Mouse (Mus musculus): ENCODE data around the gene Fam186b. TPM values are rescaled to one million over a fixed set of nuclear protein-coding genes. Genes with fewer than 3 reads are reported as not detected.
"Not testable (repeated sequence)": the region's sequence is repeated elsewhere in the genome, so short reads cannot be mapped to it uniquely, and the experiment has no call there.

Gene Fam186b
- total RNA-seq, 2 experiments from 2014 or later: 1.4 to 1.5 TPM

DNA sequence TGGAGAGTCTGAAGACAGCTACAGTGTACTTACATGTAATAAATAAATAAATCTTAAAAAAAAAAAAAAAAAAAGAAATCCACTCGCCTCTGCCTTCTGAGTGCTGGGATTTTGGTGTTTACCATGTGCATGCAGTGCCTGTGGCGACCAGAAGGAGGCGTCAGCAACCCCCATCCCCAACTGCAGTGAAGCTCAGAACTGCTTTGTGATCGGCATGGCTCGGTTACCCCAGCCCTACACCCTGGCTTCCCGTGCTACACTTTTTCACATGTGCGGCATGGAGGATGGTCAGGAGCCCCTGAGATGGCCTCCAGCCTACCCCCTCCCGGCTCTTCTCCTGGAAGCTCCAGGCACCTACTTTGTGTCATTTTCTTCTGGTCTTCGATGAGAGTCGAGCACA, 12.2 kb downstream of the Fam186b start:
- intact Hi-C loops (cut with DNase I): no loop called here
- no peak for DNase-seq (ENCODE audit: extremely low spot score in 1 of 2, low spot score in 2 of 2)

DNA sequence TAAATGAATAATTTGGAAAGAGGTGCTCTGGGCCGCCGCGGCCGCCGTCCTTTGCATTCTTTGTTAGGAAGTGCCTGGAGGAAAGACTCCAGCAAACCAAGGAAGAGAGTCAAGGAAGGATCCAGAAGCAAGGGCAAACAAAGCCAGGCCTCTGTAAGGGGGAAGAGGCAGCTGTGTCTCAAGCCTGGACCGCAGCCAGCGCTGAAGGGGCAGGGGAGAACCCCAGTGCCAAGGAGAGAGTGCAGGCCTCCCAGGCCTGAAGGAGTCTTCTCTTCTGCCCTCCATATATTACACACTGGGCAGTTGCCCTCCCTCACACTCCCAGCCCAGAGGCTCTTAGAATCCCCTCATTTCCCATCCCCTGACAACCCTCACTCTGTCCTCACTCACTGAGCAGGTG, 17.4 kb downstream of the Fam186b start:
- no peak for DNase-seq (ENCODE audit: extremely low spot score in 1 of 2, low spot score in 2 of 2)
- intact Hi-C loops (cut with DNase I): no loop called here

DNA sequence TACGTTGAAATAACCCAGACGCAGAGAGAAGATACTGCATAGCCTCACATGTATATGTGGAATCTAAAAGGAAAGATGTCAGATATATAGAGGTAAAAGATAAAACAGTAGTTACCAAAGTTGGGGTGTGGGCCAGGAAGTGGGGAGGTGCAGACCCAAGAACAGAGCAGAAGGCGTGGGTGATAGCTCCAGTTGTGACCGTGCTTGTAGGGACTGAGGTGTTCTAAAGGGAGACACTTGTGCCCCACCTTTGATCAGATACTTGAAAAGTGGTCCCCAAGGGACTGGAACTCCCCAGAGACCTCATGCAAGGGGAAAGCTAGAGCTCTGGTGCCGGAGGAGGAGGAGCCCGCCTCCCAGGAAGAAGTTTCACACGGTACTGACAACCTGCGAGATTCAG, 19.6 kb downstream of the Fam186b start:
- intact Hi-C loops (cut with DNase I): no loop called here
- DNase-seq (ENCODE audit: extremely low spot score in 1 of 2, low spot score in 2 of 2): no peak

DNA sequence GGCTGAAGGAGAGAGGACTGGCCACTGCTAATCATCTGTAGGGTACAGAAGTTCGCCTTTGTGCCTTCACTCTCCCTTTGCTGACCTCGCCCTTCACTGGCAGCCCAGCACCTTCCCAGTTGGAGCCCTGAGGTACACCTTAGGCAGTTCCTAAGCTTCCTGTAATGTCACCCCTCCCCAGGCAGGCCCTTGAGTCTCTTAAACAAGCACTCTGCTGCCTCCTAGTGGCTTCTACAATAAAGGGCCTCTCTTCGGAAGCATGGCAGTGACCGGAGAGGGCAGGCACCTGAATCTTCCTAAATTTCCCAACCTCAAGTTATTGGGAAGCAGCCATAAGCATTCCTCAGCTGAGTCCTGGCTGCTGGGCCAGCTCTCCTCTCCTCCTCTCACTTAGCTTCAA, 30.0 kb downstream of the Fam186b start:
- peak; percentile 67 to 78 for DNase-seq (ENCODE audit: extremely low spot score in 1 of 2, low spot score in 2 of 2)
- intact Hi-C loops (cut with DNase I): no loop called here

DNA sequence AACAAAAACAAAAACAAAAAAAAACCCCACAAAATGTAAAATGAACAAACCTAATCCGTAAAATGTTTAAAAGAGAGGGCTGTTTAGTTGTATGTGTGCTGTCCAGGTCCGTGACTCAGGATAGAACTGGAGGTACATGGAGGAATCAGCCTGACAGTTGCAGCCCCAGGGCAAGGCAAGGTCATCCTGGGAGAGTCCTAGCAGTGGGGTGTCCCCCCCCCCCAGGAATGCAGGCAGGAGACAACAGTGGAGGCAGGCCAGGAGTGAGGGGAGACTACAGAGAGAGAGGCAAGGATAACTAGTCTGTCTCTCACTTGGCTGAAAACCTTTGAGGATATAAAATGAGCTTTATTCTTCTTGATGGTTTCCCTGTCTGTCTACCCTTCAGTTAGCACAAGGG, 31.3 kb downstream of the Fam186b start:
- intact Hi-C loops (cut with DNase I): no loop called here
- DNase-seq (ENCODE audit: extremely low spot score in 1 of 2, low spot score in 2 of 2): no peak

DNA sequence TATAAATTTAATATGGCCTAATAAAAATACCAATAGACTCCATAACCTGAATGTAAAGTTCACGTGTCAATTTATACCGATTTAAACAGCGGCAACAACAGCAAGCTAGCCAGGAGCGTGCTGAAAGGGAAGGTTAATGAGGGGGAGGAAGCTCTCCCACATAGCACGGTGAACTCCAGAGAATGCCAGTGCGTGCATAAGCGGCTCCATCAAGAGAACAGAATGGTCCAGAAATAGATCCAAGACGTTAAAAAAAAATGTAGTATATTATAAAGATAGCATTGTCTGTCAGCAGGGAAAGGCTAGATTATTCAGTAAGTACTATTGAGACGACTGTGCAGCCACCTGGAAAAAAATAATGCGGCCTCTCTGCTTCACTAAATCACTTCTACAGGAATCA, 33.0 kb downstream of the Fam186b start:
- DNase-seq (ENCODE audit: extremely low spot score in 1 of 2, low spot score in 2 of 2): no peak
- intact Hi-C loops (cut with DNase I): no loop called here

DNA sequence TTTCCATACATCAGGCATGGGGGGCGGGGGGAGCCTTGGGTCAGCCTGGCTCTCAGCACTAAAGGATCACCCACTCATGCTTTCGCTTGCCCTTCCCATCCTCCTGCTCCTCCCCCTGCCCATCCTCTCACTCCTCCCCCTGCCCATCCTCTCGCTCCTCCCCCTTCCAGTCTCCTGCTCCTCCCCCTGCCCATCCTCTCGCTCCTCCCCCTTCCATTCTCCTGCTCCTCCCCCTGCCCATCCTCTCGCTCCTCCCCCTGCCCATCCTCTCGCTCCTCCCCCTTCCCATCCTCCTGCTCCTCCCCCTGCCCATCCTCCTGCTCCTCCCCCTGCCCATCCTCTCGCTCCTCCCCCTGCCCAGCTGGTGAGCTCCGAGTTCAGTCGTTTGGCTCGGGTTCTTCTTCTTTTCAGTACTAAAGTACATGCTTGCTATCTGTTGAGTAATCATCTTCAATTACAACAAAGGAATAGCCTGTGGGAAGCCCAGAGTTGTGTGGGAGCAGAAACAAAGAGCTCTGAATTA, 35.9 kb downstream of the Fam186b start:
- intact Hi-C loops (cut with DNase I): no loop called here
- peak; percentile 46 to 80 for DNase-seq (ENCODE audit: extremely low spot score in 1 of 2, low spot score in 2 of 2)

DNA sequence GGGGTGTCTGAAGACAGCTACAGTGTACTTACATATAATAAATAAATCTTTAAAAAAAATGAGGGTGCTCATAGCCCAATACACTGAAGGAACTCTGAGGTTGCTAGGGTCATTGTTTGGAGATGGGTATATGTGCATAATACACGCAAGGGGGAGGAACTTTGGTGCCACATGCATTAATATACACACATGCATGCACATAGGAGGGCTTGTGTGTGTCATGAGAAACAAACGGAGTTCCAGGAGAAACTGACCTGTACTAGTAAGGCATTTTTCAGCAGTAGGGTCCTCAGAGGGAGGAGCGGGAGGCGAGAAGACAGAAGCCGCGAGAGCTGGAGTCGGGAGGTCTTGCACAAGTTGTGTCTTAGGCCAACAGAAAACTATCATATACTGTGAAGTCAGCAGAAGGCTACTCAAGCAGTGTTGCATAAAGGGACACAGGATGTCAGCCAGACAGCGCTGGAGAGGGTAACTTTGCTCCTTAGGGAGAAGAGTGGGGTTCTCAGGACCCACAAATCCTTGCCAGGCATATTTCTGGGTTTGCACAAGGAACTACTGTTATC, 36.4 kb downstream of the Fam186b start:
- intact Hi-C loops (cut with DNase I): no loop called here
- no peak for DNase-seq (ENCODE audit: extremely low spot score in 1 of 2, low spot score in 2 of 2)

DNA sequence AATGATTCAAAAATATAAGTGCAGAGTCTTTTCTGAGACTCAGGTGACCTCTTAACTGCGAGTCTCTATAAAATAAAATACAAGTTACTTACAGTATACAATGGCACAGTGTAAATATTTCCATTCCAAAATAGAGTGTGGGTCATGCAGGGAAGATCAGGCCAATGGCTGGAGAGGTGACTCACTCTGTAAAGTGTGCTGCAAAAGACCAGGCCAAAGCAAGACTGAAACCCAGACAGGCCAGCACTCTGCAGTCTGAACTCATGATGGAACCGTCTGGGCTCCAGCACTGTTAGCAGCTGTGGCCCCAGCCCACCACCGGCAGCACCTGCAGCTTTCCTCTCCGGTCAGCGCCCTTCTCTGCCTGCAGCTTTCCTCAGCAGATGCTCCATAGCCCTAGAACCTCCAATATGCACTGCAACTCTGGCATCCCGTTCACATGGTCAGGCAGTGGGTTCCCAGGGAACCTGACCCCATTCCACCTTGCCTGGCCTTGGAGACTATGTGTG, 40.4 kb downstream of the Fam186b start:
- intact Hi-C loops (cut with DNase I): no loop called here
- DNase-seq (ENCODE audit: extremely low spot score in 1 of 2, low spot score in 2 of 2): no peak

DNA sequence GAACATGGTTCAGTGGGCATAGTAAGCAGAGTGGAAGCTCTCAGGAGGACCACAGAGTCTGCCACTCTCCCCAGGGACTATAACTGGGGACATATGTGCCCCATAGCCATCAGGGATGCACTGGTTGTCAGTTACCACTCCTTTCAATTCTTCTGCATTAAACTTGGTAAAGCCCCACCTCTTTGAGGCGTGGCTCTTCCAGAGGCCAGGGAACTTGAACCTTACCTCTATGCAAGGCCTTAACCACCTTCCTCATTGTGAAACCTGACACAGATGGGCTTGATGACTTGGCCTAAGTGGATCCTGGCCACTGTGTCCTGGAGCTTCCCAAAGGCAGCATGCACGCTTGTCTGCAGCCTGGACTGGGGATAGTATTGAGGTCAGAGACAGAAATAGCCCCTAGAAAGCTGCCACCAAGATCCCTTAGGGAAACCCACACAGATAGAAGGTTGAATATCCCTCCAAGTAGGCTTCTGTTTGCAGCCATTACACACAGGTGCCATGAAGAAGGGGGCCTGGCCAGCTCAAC, 41.1 kb downstream of the Fam186b start:
- intact Hi-C loops (cut with DNase I): no loop called here
- DNase-seq (ENCODE audit: extremely low spot score in 1 of 2, low spot score in 2 of 2): no peak

DNA sequence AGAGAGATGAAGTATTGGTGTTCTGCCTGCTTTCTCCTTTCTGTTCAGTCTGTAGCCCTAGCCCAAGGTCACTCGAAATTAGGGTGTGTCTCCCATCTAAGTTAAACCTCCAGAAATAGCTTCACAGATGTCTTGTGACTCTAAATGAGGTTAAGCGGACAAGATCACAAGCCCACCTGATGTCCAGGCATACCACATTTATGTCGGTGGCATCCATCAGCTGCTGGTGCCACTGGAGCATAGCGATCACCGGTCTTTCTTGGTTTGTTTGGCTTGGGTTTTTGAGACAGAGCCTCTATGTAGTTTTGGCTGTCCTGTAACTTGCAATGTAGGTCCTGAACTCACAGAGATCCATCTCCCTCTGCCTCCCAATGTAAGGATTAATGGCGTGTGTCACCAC, 41.9 kb downstream of the Fam186b start:
- intact Hi-C loops (cut with DNase I): no loop called here
- no peak for DNase-seq (ENCODE audit: extremely low spot score in 1 of 2, low spot score in 2 of 2)

DNA sequence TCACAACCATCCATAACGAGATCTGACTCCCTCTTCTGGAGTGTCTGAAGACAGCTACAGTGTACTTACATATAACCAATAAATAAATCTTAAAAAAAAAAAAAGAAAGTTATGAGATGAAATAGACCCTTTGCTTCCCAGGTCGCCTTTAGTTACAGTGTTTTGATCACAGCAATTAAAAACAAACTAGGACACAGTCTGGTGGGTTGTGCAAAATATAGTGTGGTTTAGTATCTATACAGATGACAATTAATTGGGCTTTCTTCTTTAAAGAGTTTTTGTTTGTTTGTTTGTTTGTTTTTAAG, 42.6 kb downstream of the Fam186b start:
- intact Hi-C loops (cut with DNase I); DNase-seq (ENCODE audit: extremely low spot score in 1 of 2, low spot score in 2 of 2): not testable (repeated sequence)

DNA sequence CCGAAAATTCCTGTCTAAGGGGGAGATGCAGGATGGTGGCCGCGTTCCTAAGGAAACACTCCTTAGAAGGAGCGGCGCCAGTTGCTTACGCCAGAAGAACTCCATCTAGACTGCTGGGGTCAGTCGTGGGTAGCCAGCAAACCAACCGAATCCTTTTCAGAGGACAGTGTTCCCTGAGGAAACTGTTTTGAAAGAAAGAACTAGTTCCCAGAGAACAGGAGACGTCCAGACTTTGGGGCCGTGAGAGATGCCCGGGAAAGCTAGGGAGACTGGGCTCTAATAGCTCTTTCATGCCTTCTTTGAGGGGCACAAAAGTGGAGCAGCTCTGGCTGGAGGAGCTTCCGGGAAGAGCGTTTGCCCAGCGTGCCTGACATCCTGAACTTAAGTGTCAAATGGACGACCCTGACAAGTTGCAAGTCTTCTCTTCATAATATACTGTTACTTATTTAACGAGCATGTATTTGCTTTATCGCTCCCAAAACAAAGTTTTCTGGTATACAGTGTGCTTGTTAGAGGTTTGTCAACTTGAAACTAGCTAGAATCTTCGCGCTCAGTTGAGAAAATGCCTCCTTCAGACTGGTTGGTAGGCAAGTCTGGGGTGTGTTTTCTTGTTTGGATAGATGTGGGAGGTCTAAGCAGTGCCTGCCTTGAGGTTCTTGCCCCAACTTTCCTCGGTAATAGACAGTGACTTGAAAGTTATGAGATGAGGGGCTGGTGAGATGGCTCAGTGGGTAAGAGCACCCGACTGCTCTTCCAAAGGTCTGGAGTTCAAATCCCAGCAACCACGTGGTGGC, 43.1 kb downstream of the Fam186b start:
- peak in 1 of 2 experiments; percentile 80 for DNase-seq (ENCODE audit: extremely low spot score in 1 of 2, low spot score in 2 of 2)
- intact Hi-C loops (cut with DNase I): no loop called here

DNA sequence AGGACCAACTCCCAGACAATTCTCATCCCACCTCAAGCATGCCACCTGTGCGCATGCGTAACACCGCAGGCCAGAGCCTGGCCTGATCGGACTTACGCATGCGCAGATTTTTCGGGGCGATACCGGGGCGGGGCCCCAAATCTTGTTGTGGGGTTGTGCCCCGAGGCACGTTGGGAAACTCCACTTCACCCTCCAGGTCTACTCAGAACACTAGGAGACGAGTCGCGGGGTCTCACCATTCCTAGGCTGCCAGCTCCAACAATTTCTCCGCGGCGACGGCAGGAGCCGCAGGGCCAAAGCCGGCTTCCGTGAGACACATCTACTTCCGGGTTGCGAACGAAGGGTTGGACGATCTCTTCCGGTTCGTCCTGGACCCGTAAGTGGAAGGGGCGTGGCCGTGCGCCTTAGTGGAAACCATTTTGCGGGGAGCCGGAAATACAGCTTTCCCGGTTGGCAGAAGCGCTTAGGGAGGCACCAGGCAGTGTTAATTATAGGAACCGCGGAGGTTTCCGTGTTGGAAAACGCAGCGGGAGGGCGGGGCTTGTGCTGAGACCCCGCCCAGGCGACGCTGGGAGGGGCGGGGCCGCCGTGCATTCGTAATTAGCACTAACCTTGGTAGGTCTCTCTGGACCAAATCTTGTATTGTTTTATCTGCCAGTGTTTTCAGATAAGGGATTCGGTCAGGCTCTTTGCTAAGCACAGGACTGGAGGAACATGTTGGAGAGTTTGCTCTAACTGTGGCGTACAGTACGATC, 43.9 kb downstream of the Fam186b start, which contains the start of gene Mcrs1:
TSS of gene Mcrs1 (minus strand) at position 336 of the 755 bp plus-strand sequence.
- intact Hi-C loops (cut with DNase I): no loop called here
- peak; percentile 98 for DNase-seq (ENCODE audit: extremely low spot score in 1 of 2, low spot score in 2 of 2)

DNA sequence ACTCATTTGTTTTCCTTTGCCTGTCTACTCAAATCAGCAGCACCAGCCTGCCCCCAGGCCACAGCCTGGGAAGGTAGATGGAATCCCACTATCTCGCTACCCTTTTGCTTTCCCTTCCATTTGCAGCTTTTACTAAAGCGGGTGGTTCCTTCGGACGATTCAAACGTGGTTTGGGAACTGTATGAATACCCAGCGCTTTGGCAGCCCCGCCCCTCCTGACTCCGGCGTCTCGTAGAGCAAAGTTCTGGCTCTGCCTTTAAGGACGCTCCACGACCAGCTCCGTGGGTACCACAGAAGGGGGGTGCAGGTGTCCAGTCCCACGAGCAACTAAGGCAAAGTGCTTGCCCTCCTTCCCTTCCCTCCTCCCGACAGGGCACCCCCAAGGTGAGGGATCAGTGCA, 44.6 kb downstream of the Fam186b start:
- intact Hi-C loops (cut with DNase I); DNase-seq (ENCODE audit: extremely low spot score in 1 of 2, low spot score in 2 of 2): not testable (repeated sequence)

DNA sequence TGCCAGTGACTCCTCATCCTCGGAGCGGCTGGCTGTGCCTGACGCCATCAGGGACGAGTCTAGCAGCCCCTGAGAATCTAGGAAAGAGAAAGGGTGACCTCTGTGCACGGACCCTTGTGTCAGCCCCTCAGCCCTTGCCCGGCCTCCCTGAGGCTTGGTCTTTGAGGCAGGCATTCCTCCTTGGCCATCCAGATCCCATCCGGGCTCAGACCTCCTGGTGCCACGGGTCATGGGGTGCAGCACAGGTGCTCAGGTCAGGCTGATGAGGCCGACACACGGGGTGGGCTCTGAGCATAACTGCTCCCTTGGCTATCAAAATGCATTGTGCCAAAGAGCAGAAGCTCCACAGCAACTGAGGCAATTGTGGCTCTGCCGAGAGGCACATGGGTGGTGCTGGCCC, 45.8 kb downstream of the Fam186b start:
- DNase-seq (ENCODE audit: extremely low spot score in 1 of 2, low spot score in 2 of 2): no peak
- intact Hi-C loops (cut with DNase I): no loop called here

DNA sequence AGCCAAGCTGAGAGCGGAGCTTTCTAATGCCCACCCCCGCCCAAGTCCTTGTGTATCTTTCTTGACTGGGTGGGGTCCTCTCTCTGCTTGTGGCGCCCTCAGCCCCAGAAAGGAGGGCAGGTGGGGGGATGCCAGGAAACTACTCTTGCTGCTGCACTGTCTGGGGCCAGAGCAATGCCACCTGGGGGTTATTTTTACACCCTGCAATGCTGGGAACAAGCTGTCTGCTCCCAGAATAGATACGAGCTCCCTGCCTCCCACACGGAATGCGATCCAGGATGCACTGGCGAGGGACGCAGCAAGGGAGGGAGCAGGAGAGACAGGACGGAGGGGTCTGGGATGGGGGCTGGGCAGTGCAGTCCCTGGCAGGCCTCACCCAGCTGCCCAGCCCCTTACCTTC, 46.7 kb downstream of the Fam186b start:
- intact Hi-C loops (cut with DNase I): no loop called here
- DNase-seq (ENCODE audit: extremely low spot score in 1 of 2, low spot score in 2 of 2): peak; percentile 67 to 71

DNA sequence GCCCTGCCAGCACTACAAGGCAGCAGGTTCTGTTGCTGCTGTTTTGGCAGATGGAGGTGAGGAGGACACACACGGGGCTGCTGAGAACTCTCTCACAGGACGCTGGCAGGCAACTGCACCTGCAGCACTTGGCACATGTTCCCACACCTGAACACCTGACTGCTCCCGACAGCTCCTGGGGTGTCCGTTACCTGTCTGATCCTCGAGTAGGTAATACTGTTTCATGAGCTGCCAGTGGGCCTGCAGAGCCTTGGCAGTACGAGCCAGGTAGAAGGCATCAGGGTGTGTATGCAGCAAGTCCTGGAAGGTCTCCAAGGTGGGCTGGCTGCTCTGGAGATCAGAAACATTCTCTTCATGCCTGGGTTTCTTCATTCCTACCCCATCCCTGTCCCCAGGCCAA, 49.0 kb downstream of the Fam186b start:
- intact Hi-C loops (cut with DNase I); DNase-seq (ENCODE audit: extremely low spot score in 1 of 2, low spot score in 2 of 2): not testable (repeated sequence)

DNA sequence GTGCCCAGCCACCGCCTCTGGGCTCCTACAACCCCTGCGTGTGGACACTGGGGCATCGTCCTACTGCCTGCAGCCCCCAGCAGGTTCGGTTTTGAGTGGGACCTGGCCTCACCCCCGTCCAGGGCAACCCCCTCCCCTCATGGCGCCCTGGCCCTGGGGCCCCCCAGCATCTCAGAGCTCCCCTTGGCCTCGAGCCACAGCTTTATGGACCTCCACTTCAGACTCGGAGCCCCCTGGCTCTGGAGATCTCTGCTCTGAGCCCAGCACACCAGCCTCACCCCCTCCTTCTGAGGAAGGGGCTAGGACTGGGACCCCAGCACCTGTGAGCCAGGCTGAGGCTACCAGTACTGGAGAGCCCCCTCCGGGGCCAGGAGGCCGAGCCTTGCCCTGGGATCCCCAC, 53.6 kb downstream of the Fam186b start:
- intact Hi-C loops (cut with DNase I): no loop called here
- no peak for DNase-seq (ENCODE audit: extremely low spot score in 1 of 2, low spot score in 2 of 2)

All from left cerebral cortex, postnatal 10 days (tissue).